15 mouse cellular contexts compared by ENCODE assay signal in genomic region chr17:9967988-9968387, GRCm38 (mm10).
DNase-seq lines count a peak whose midpoint lies in the region; ATAC-seq and TF ChIP-seq lines count a peak whose summit lies in the region.
"Had no signal": no experiment of that assay in that cellular context is flagged by ENCODE, and none has a peak within 500 bp of the region (broad histone marks: within the 10 kb centered on the region; RNA-seq: fewer than 3 reads in every experiment).

No protein-coding gene starts in this region.

- H3K4me2 ChIP-seq in liver, embryonic 14.5 days (ENCODE audit: low read depth) = no peak overlapping the region
- H3K4me2 ChIP-seq: embryonic facial prominence, embryonic 15.5 days; neural tube, embryonic 15.5 days had no signal

- no peak for TF ChIP-seq CTCF in liver, embryonic 14.5 days (IDR thresholded peaks at IDR 0.05; ENCODE audit: low read depth)

- 10% methylated on average over 7 of the region's 7 CpGs for WGBS in liver, embryonic 14.5 days (ENCODE audit: insufficient replicate concordance)

- peaks cover 26% of the 10 kb centered on the region for H3K9me3 ChIP-seq in megakaryocyte, embryonic 14.5 days
- H3K9me3 ChIP-seq in liver, embryonic 14.5 days (ENCODE audit: control insufficient read depth, low read length) = no peaks in the 10 kb centered on the region
- H3K9me3 ChIP-seq: embryonic facial prominence, embryonic 15.5 days; neural tube, embryonic 15.5 days had no signal

- ATAC-seq in megakaryocyte, adult 5-6 weeks (ENCODE audit: poor library complexity, severe bottlenecking) = no peak
- peak; percentile 37; the same call in 1 of the 2 replicates for ATAC-seq in liver, embryonic 14.5 days (ENCODE audit: insufficient read depth)
- ATAC-seq: hindbrain, embryonic 16.5 days had no signal

- no peak overlapping the region for H3K27ac ChIP-seq in liver, embryonic 14.5 days
- H3K27ac ChIP-seq: embryonic facial prominence, embryonic 15.5 days; neural tube, embryonic 15.5 days had no signal

- H3K27me3 ChIP-seq in megakaryocyte, embryonic 14.5 days (replicated peaks) = no peaks in the 10 kb centered on the region
- no peaks in the 10 kb centered on the region for H3K27me3 ChIP-seq in liver, embryonic 14.5 days (ENCODE audit: control insufficient read depth, insufficient read depth, low read length)
- H3K27me3 ChIP-seq: embryonic facial prominence, embryonic 15.5 days; neural tube, embryonic 15.5 days had no signal

- peak overlapping the region; percentile 79 for H3K4me3 ChIP-seq in megakaryocyte, embryonic 14.5 days (replicated peaks)
- no peak overlapping the region for H3K4me3 ChIP-seq in liver, embryonic 14.5 days (ENCODE audit: insufficient read depth in 1 of 2, low read depth in 2 of 2, low read length in 2 of 2)
- H3K4me3 ChIP-seq: embryonic facial prominence, embryonic 15.5 days; neural tube, embryonic 15.5 days had no signal

- H3K36me3 ChIP-seq in megakaryocyte, embryonic 14.5 days (replicated peaks; ENCODE audit: low read length) = no peaks in the 10 kb centered on the region
- H3K36me3 ChIP-seq in liver, embryonic 14.5 days (replicated peaks; ENCODE audit: control insufficient read depth, insufficient read depth, low read depth) = no peaks in the 10 kb centered on the region
- H3K36me3 ChIP-seq: embryonic facial prominence, embryonic 15.5 days; neural tube, embryonic 15.5 days had no signal

- no peak overlapping the region for H3K9ac ChIP-seq in liver, embryonic 14.5 days (replicated peaks)
- H3K9ac ChIP-seq: embryonic facial prominence, embryonic 15.5 days; neural tube, embryonic 15.5 days had no signal

- no peak for TF ChIP-seq EP300 in liver, embryonic 14.5 days (IDR thresholded peaks at IDR 0.05; ENCODE audit: low read depth)

- peaks cover 24% of the 10 kb centered on the region for H3K4me1 ChIP-seq in megakaryocyte, embryonic 14.5 days
- H3K4me1 ChIP-seq in liver, embryonic 14.5 days (replicated peaks; ENCODE audit: control insufficient read depth in 2 of 2, insufficient read depth in 2 of 2, low read length in 1 of 2) = peaks cover 0 to 5% of the 10 kb centered on the region in 2 experiments; a peak in 2 of 4 replicates
- H3K4me1 ChIP-seq: embryonic facial prominence, embryonic 15.5 days had no signal

- peak; percentile 23 for DNase-seq in adrenal gland, postnatal 14 days
- no peak for DNase-seq in adrenal gland, postnatal 36 days
- peak in 1 of 3 experiments; percentile 7 for DNase-seq in liver, embryonic 14.5 days (ENCODE audit: low read depth in 3 of 3, low spot score in 3 of 3)
- DNase-seq in lung, postnatal 4 days = peak; percentile 19 to 41
- no peak for DNase-seq in yolk sac, embryonic 10.5 days (ENCODE audit: low spot score)
- DNase-seq in testis, postnatal 10 days (ENCODE audit: low spot score) = no peak
- DNase-seq: adrenal gland, postnatal 10 days; cerebellum, postnatal 36 days; kidney, adult 8-10 months; thymus, postnatal 14 days had no signal

Comparison
In these comparisons a context has a peak if more than half of its experiments do, and no peak if none do; other contexts are left out.
1. DNase-seq: peak in adrenal gland, postnatal 14 days (single experiment) and lung, postnatal 4 days (2 of 2); none in adrenal gland, postnatal 36 days (0 of 2), yolk sac, embryonic 10.5 days (single experiment) and testis, postnatal 10 days (single experiment).